Mouse (Mus musculus) urinary bladder, postnatal 25 days (tissue): ENCODE results near the gene H60b.
"Not testable (repeated sequence)": the region's sequence is repeated elsewhere in the genome, so short reads cannot be mapped to it uniquely, and the experiment has no call there.

ENCODE experiments used
- DNase-seq: peaks from one replicate; pipeline ENCODE4 v3.0.0; 2022; ENCODE audit warnings: low spot score

Gene H60b

GRCm38 (mm10) chr10:22158310-22158999, at the start of gene H60b, which contains the start of gene Raet1e:
H60b (plus strand) TSS chr10:22158586.
Raet1e (plus strand) TSS chr10:22158569.
- peak; percentile 59 for DNase-seq

- peak; percentile 61 for DNase-seq
Observed at GRCm38 (mm10) chr10:22140665-22141280, 17.6 kb upstream of the H60b start.

GRCm38 (mm10) chr10:22142194-22142593, 16.2 kb upstream of the H60b start:
- peak; percentile 31 for DNase-seq

- DNase-seq: no peak
Observed at GRCm38 (mm10) chr10:22142926-22143325, 15.5 kb upstream of the H60b start.

- peak; percentile 74 for DNase-seq
Observed at GRCm38 (mm10) chr10:22148441-22149072, 9.8 kb upstream of the H60b start.

GRCm38 (mm10) chr10:22149073-22149690, 9.2 kb upstream of the H60b start, which contains the start of gene E030030I06Rik:
E030030I06Rik (minus strand) TSS chr10:22149270.
- peak; percentile 40 for DNase-seq

- DNase-seq: peak; percentile 16
Observed at GRCm38 (mm10) chr10:22149691-22150465, 8.5 kb upstream of the H60b start.

- DNase-seq: no peak
Observed at GRCm38 (mm10) chr10:22150593-22150992, 7.8 kb upstream of the H60b start.

GRCm38 (mm10) chr10:22151056-22151862, 7.1 kb upstream of the H60b start:
- not testable (repeated sequence) for DNase-seq

- DNase-seq: not testable (repeated sequence)
Observed at GRCm38 (mm10) chr10:22151863-22152640, 6.3 kb upstream of the H60b start.

GRCm38 (mm10) chr10:22153147-22153690, 5.2 kb upstream of the H60b start:
- DNase-seq: not testable (repeated sequence)

GRCm38 (mm10) chr10:22154127-22154526, 4.3 kb upstream of the H60b start:
- peak; percentile 7 for DNase-seq

GRCm38 (mm10) chr10:22154871-22155799, 3.3 kb upstream of the H60b start:
- no peak for DNase-seq

- peak; percentile 5 for DNase-seq
Observed at GRCm38 (mm10) chr10:22159131-22159561, 760 bp downstream of the H60b start.

GRCm38 (mm10) chr10:22159581-22160140, 1.3 kb downstream of the H60b start:
- no peak for DNase-seq

- DNase-seq: not testable (repeated sequence)
Observed at GRCm38 (mm10) chr10:22163279-22163678, 4.9 kb downstream of the H60b start.

- peak; percentile 70 for DNase-seq
Observed at GRCm38 (mm10) chr10:22163705-22164583, 5.6 kb downstream of the H60b start.
